Mouse (Mus musculus): ENCODE data around the gene Gm49510.

DNA sequence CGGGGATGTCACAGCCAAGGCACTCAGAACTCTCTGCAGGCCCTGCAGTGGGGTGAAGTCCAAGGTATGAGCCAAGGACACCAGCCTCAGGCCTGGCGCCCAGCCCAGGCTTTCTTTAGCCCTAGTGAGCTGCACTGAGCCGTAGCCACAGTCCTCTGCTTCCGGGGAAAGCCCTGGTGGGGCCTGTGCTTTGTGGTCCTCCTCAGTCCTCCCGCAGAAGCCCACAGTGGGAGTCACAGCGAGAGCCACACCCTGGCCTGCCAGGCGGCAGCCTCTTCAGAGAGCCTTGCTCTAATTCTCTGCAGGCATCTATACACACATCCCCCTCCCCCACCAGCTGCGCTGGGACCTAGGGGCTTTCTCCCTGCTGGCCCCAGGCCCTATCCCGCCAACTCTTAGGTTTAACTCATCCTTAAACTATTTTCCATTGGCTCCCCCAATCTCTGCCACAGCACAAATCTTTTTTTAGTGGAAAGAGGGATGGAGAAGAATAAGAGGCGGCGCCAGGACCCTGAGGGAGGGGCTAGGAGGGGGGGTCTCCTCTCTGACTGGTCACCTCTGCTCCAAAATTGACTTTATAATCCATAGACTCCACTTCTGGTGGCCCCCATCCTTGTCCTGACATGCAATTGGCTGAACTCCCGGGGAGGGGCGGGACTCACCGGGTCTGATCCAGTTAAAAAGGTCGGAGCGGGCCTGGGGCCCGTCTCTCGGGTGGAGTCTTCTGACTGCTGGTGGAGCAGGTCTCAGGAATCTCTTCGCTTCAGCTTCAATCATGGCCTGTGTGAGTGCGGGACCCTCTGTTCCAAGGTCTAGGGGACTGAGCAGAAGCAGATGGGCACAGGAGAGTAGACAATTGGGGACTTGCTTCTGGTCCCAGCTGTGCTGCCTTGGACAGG, 26.8 kb downstream of the Gm49510 start, which contains the start of gene Lgals1:
- TF ChIP-seq CTCF (IDR thresholded peaks at IDR 0.05; ENCODE audit: low read depth) (no peak), EP300 (IDR thresholded peaks at IDR 0.05; ENCODE audit: low read depth) (no peak)

All from liver, postnatal 0 days (tissue).